Mouse (Mus musculus): ENCODE data around the gene Nos3.

DNA sequence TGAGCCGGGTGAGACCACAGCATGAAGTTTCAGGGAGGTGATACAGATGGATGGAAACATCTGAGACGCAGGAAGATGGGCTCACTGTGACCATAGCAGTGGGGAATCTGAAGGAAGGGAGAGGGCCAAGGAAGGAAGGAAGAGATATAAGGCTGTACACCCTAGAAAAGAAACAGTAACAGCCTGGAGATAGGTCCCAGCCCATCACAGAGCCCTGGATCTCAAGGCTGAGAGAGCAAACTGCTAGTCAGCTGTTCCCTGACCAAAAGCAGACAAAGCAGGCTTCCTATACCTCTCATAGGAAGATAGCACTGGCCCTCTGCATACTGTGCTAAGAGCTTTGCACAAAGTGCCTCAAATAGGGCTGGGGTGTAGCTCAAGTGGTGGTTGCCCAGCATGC is 14.1 kb downstream of the Nos3 start:
- TF ChIP-seq GATA1 (IDR thresholded peaks at IDR 0.05; ENCODE audit: low read length) = no peak
- no peak for TF ChIP-seq TAL1 (IDR thresholded peaks at IDR 0.05; ENCODE audit: low read length)

Measured in erythroblast, embryonic 14.5 days (primary cell).